Mouse (Mus musculus) kidney, embryonic 16.5 days (tissue): ENCODE measurements around the gene Zfp513. TPM values are rescaled to one million over a fixed set of nuclear protein-coding genes. Genes with fewer than 3 reads are reported as not detected.

Experiments
- ATAC-seq: fragments of 200-750 bp; cut with Nextera tagmentation; 2 replicates; pipeline ENCODE4 v1.8.0; 2017; ENCODE audit warnings: moderate TSS enrichment; ENCODE audit not compliant: low FRiP score, low TSS enrichment
- H3K27ac ChIP-seq: fragments of 300-500 bp; sonication (generic); 2 replicates; pipeline ENCODE4 v1.5.1; 2014; ENCODE audit warnings: low read length
- H3K27me3 ChIP-seq: fragments of 300-500 bp; sonication (generic); 2 replicates; pipeline ENCODE4 v1.6.1; 2014; ENCODE audit warnings: low read length, control low read depth, mixed read lengths; ENCODE audit not compliant: insufficient read depth
- H3K36me3 ChIP-seq: fragments of 300-500 bp; sonication (generic); 2 replicates; pipeline ENCODE4 v1.6.1; 2014; ENCODE audit warnings: low read length, control low read depth, mixed read lengths; ENCODE audit not compliant: insufficient read depth
- H3K4me1 ChIP-seq: fragments of 300-500 bp; sonication (generic); 2 replicates; pipeline ENCODE4 v1.6.1; 2014; ENCODE audit warnings: low read length, control low read depth, mixed read lengths; ENCODE audit not compliant: insufficient read depth
- H3K4me2 ChIP-seq: fragments of 300-500 bp; sonication (generic); replicated peaks from 2 replicates; pipeline ENCODE4 v1.6.1; 2014; ENCODE audit warnings: low read depth, low read length
- H3K4me3 ChIP-seq: fragments of 300-500 bp; sonication (generic); 2 replicates; pipeline ENCODE4 v1.5.1; 2014; ENCODE audit warnings: mild to moderate bottlenecking, low read length
- H3K9ac ChIP-seq: fragments of 300-500 bp; sonication (generic); replicated peaks from 2 replicates; pipeline ENCODE4 v1.6.1; 2014; ENCODE audit warnings: low read length
- H3K9me3 ChIP-seq: fragments of 300-500 bp; sonication (generic); 2 replicates; pipeline ENCODE4 v1.6.1; 2016; ENCODE audit warnings: low read length, control low read depth
- WGBS: fragments of 180-500 bp; shearing (Covaris S2); extraction: QIAGEN DNeasy Blood & Tissue Kit; methylation state at CpG from one replicate; pipeline ENCODE4 v1.1.7; 2014; 5-methylcytosine and 5-hydroxymethylcytosine counted together
- polyA plus RNA-seq: library from polyadenylated mRNA; unstranded; fragments of >200 nt; fragmentation: Nextera tagmentation; extraction: Ambion mirVana; gene quantifications from 2 replicates; pipeline ENCODE4 v1.2.1, GENCODE M21; 2015

Gene Zfp513
- polyA plus RNA-seq, 1 experiment from 2014 or later: 9.9 TPM

GRCm38 (mm10) chr5:31149781-31150180 lies 52.3 kb downstream of the Zfp513 start:
- H3K9ac ChIP-seq: no peak overlapping the region
- no peak overlapping the region for H3K4me3 ChIP-seq
- H3K36me3 ChIP-seq: peaks cover 5% of the 10 kb centered on the region
- H3K27ac ChIP-seq: no peak overlapping the region
- H3K9me3 ChIP-seq: no peaks in the 10 kb centered on the region
- 93% methylated on average over 4 of the region's 4 CpGs for WGBS
- peaks cover 11% of the 10 kb centered on the region for H3K4me1 ChIP-seq
- ATAC-seq: no peak
- H3K4me2 ChIP-seq: no peak overlapping the region
- no peaks in the 10 kb centered on the region for H3K27me3 ChIP-seq

Other genes starting within 250 kb of the Zfp513 start
- 172 TPM in 2 replicates for gene Preb, start 241.9 kb downstream of the Zfp513 start, polyA plus RNA-seq
- 1.9 and 2.2 TPM in 2 replicates for gene Tcf23, start 233.6 kb downstream of the Zfp513 start, polyA plus RNA-seq
- 158 and 163 TPM in 2 replicates for gene Atraid, start 154.0 kb downstream of the Zfp513 start, polyA plus RNA-seq
- 14.6 and 14.7 TPM in 2 replicates for gene Slc5a6, start 153.4 kb downstream of the Zfp513 start, polyA plus RNA-seq
- 36.0 and 38.7 TPM in 2 replicates for gene Cad, start 147.5 kb downstream of the Zfp513 start, polyA plus RNA-seq
- not detected in 2 replicates for gene Dnajc5g, start 96.0 kb downstream of the Zfp513 start, polyA plus RNA-seq
- 3.4 and 4.5 TPM in 2 replicates for gene Slc30a3, start 94.1 kb downstream of the Zfp513 start, polyA plus RNA-seq
- gene Trim54, start 85.6 kb downstream of the Zfp513 start, polyA plus RNA-seq: 0.19 and 0.28 TPM in 2 replicates
- gene Ucn, start 63.5 kb downstream of the Zfp513 start, polyA plus RNA-seq: not detected in 2 replicates
- gene Mpv17, start 48.1 kb downstream of the Zfp513 start, polyA plus RNA-seq: 79.0 and 79.3 TPM in 2 replicates
- 1.9 and 2.1 TPM in 2 replicates for gene Gm29609, start 22.4 kb downstream of the Zfp513 start, polyA plus RNA-seq
- gene Gtf3c2, start 22.2 kb downstream of the Zfp513 start, polyA plus RNA-seq: 82.8 and 99.0 TPM in 2 replicates
- 151 and 165 TPM in 2 replicates for gene Snx17, start 9.1 kb downstream of the Zfp513 start, polyA plus RNA-seq
- 76.1 and 81.5 TPM in 2 replicates for gene Eif2b4, start 8.9 kb downstream of the Zfp513 start, polyA plus RNA-seq
- 138 and 139 TPM in 2 replicates for gene Ppm1g, start 18.4 kb upstream of the Zfp513 start, polyA plus RNA-seq
- 179 and 182 TPM in 2 replicates for gene Nrbp1, start 38.6 kb upstream of the Zfp513 start, polyA plus RNA-seq
- 0.52 TPM in 1 of 2 replicates, not detected in the other for gene Gm9970, start 38.9 kb upstream of the Zfp513 start, polyA plus RNA-seq
- 22.9 and 26.8 TPM in 2 replicates for gene Krtcap3, start 49.4 kb upstream of the Zfp513 start, polyA plus RNA-seq
- 39.7 and 40.6 TPM in 2 replicates for gene Ift172, start 88.8 kb upstream of the Zfp513 start, polyA plus RNA-seq
- 42.5 and 46.1 TPM in 2 replicates for gene Fndc4, start 93.8 kb upstream of the Zfp513 start, polyA plus RNA-seq
- gene Gckr, start 95.1 kb upstream of the Zfp513 start, polyA plus RNA-seq: 0.24 and 0.45 TPM in 2 replicates